Mouse (Mus musculus) embryo, embryonic 11.5 days (tissue): ENCODE measurements around the gene Slc25a54.
A peak's percentile ranks its signal among the peaks of the same experiment; 100 is the strongest.

Experiments used
- DNase-seq: peaks from one replicate; pipeline ENCODE4 v3.0.0-alpha.2; 2012; ENCODE audit warnings: low read depth, low spot score

The Slc25a54 gene

DNA sequence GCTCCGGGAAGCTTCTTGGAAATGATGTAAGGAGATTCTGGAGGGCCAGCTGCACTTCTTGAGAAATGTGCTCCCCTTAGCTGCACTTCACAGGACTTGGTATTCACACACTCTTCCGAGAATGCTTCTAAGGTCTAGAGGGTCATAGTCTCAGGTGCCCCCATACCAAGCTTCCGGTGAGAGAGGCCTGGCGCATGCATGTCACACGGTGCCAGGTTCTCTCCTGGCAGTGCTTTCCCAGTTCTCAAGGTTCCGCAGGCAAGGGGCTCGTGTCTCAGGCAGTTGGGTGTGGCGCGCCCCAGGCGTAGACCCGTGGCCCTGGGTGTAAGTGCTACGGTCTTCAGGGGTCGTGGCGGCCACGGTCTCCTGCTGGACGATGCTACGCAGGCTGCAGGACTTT is at the start of gene Slc25a54:
TSS of gene Slc25a54 (plus strand) at position 301 of the 400 bp plus-strand sequence.
- DNase-seq = no peak

GRCm38 (mm10) chr3:109030817-109031216 is 49.5 kb upstream of the Slc25a54 start:
- DNase-seq = no peak

GRCm38 (mm10) chr3:109031626-109032025 is 48.6 kb upstream of the Slc25a54 start:
- no peak for DNase-seq

GRCm38 (mm10) chr3:109032306-109032705 is 48.0 kb upstream of the Slc25a54 start:
- DNase-seq = no peak

DNA sequence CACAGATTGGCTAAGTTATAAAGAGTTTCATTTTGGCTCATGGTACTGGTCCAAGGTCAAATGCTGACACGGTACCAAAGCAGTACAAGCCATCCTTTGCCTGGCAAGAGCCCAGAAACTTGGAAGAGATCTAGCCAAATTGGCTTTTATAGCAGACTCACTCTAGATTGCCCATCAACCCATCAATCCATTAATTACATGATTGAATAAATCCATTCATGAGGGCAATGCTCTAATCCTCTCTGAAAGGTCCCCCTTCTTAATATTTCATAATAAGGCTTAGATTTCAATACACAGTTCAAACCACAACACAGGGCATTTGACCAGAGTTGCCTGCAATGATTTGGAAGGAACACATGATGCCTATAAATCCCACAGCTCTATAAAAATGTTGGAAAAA is 45.9 kb upstream of the Slc25a54 start:
- DNase-seq = no peak

DNA sequence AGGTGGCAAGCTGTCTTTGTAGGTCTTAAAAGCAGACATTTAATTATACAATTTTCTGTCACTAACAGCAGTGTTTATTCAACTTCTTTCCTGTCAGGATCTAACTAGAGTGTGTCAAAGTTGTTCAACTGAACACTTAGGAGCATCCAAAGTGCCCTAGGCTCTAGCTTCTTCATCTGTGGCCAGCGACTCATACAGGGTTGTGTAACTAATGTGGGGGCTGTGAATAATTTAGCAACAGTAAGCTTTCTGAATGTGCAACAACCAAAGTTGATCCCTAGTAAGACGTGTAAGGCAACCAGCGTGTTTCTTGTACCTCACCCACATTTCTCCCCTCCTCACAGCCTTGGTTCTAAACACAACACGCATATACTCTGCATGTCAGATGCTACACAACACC is 39.4 kb upstream of the Slc25a54 start:
- DNase-seq = no peak

GRCm38 (mm10) chr3:109043395-109043794 is 36.9 kb upstream of the Slc25a54 start:
- no peak for DNase-seq

GRCm38 (mm10) chr3:109046428-109046827 is 33.8 kb upstream of the Slc25a54 start:
- DNase-seq = no peak

- no peak for DNase-seq
Observed at GRCm38 (mm10) chr3:109047707-109048283, 32.5 kb upstream of the Slc25a54 start.

- DNase-seq = no peak
Observed at GRCm38 (mm10) chr3:109051056-109051945, 29.0 kb upstream of the Slc25a54 start.

GRCm38 (mm10) chr3:109051946-109052331 is 28.3 kb upstream of the Slc25a54 start:
- DNase-seq = no peak

DNA sequence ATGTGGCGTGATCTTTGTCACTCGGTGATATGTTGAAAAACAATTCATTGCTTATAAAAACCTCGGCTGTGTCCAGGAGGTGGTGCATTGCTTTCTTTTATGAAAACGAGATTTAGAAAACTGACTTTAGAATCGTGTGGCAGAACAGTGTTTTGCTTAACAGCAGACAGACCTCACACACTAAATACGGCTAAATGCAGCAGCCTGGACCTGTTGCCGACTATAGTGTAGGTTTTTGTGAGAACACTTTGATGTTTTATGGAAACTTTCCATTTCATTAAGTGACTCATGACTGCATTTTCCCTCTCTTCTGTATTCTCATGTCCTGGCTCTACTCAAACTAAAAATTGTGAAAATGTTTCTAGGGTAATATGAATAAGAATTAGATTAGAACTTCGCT is 20.4 kb upstream of the Slc25a54 start:
- no peak for DNase-seq

GRCm38 (mm10) chr3:109062391-109062790 is 17.9 kb upstream of the Slc25a54 start:
- no peak for DNase-seq

DNA sequence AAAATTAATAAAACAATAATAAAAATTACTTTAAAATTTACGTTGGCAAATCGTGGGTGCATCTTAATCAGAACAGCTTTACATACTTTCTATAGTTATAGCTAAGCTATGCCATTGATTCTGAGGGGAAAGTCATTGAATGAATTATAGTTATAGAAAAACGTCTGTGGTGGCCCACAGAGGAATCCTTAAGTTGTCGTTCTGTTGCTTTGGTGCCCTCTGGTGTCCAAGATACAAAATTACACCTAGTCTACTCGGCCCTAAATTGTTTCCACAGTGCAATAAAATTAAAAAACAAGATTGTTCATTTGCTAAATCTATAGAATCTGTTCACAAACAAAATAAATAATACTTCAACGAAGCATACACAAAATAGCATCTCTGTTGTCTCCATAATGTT is 17.3 kb upstream of the Slc25a54 start:
- DNase-seq = peak; percentile 44

DNA sequence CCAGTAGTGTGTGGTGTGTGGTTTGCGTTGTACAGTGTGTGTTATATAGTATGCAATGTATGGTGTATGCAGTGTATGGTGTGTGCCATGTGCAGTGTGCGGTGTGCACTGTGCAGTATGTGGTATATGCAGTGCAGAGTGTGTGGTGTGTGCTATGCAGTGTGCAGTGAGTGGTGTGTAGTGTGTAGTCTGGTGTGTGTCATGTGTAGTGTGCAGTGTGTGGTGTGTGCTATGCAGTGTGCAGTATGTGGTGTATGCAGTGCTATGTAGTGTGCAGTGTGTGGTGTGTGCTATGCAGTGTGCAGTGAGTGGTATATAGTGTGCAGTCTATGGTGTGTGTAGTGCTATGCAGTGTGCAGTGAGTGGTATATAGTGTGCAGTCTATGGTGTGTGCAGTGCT is 4.1 kb downstream of the Slc25a54 start:
- DNase-seq = no peak

- no peak for DNase-seq
Observed at GRCm38 (mm10) chr3:109088460-109088859, 8.2 kb downstream of the Slc25a54 start.

GRCm38 (mm10) chr3:109104702-109105101 is 24.4 kb downstream of the Slc25a54 start:
- DNase-seq = no peak

- no peak for DNase-seq
Observed at GRCm38 (mm10) chr3:109117136-109117535, 36.9 kb downstream of the Slc25a54 start.

DNA sequence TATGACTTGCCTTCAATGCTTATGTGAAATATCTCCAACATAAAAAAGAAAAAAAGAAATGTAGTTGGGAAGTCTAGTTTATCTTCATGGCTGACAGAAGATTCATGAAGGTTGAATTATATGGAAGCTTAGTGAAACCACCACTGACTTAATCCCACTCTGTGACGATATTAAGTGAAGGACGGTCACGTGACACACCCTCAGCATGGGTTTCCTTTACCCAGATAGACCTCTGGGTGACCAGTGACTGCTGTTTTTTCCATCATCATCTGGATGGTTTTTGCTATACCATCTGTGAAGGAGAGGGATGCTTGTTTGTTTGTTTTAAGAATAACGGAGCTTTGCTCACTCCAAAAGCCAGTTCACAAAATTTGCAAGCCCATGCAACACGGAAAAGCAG is 39.3 kb downstream of the Slc25a54 start:
- DNase-seq = no peak

GRCm38 (mm10) chr3:109119973-109120372 is 39.7 kb downstream of the Slc25a54 start:
- no peak for DNase-seq

DNA sequence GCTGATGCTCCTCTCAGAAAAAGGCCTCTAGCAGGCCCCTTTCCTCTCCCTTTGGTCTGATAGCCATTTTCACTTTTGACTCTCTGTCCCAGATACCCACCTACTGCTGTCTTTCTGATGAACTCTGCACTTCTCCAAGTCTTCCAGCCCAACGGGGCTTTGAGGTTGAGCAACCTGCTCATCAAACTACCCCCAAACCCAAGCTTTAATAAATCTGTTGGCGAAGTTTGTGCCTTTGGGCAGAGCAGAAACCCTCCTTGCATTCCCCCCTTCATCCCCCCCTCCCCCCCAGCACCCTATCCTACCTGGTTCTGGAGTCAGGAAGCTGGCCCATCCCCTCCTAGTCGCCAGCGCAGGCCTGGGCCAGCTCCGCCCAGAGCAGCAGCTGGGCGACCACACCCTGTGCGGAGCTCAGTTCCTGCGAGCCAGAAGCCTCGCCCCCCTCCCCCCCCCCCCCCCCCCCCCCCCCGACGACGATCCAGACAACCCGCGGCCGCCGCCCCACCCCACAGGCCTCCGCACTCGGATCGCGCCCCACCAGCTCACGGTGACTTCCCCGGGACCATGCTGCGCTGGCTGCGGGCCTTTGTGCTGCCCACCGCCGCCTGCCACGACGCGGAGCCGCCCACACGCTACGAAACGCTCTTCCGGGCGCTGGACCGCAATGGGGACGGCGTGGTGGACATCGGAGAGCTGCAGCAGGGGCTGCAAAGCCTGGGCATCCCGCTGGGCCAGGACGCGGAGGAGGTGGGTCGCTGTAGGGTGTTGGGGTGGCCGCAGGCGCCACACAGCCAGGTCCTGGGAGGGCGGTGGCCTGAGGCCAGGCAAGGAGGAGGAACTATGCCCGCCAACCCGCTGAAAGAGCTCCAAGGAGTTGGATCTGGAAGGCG is 42.6 kb downstream of the Slc25a54 start, which contains the start of gene Slc25a24:
TSS of gene Slc25a24 (plus strand) at position 509 of the 890 bp plus-strand sequence.
- peak; percentile 32 for DNase-seq

GRCm38 (mm10) chr3:109123531-109123981 is 43.3 kb downstream of the Slc25a54 start:
- no peak for DNase-seq
